Mouse (Mus musculus) left cerebral cortex, adult 2 months (tissue): ENCODE measurements around the gene Zbtb25. TPM values are rescaled to one million over a fixed set of nuclear protein-coding genes. Genes with fewer than 3 reads are reported as not detected.
A peak's percentile ranks its signal among the peaks of the same experiment; 100 is the strongest.

Source experiments
- DNase-seq, 2 experiments: peaks; one replicate each; pipeline ENCODE4 v3.0.0; 2021 to 2022; ENCODE audit warnings: low spot score in 2 of 2, mixed read lengths in 1 of 2; ENCODE audit errors: extremely low spot score in 1 of 2
- H3K27ac ChIP-seq: fragments of 200-600 bp; 2 replicates; pipeline ENCODE4 v1.8.1; 2022
- H3K4me3 ChIP-seq: fragments of 200-600 bp; 2 replicates; pipeline ENCODE4 v1.8.1; 2022
- CTCF ChIP-seq: fragments of 200-600 bp; IDR thresholded peaks from 2 replicates; pipeline ENCODE4 v1.8.1; 2022; ENCODE audit warnings: antibody characterized with exemption, mild to moderate bottlenecking, moderate library complexity
- intact Hi-C: fragments of 180-260 bp; cut with DNase I; formaldehyde crosslinking; loops from one replicate; pipeline ENCODE4 v1.15.1; 2025
- total RNA-seq, 2 experiments: library from RNA; stranded (reverse); gene quantifications; 2 replicates each; pipeline ENCODE4 v1.2.3; 2021

Zbtb25 gene
- total RNA-seq, 2 experiments from 2014 or later: 17.6 to 19.9 TPM

DNA sequence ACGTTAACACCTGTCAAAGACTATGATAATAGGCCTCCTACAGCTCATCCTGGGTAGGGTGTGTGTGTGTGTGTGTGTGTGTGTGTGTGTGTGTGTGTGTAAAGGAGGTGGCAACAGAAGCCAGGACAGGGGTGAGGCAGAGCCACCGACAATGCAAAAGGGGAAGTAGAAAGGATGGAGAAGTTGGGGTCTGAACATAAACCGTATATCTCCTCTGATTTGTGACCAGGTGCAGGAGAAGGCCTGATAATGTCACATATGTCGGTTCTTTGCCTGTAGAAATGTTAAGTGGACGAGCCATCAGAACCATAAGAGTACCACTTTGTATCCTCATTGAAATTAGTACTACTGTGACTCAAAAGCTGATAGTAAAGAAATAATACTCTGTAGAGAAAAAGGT, 35.7 kb downstream of the Zbtb25 start:
- no peak for DNase-seq
- H3K4me3 ChIP-seq: no peak overlapping the region
- no peak for TF ChIP-seq CTCF
- intact Hi-C loops: no loop called here
- no peak overlapping the region for H3K27ac ChIP-seq

DNA sequence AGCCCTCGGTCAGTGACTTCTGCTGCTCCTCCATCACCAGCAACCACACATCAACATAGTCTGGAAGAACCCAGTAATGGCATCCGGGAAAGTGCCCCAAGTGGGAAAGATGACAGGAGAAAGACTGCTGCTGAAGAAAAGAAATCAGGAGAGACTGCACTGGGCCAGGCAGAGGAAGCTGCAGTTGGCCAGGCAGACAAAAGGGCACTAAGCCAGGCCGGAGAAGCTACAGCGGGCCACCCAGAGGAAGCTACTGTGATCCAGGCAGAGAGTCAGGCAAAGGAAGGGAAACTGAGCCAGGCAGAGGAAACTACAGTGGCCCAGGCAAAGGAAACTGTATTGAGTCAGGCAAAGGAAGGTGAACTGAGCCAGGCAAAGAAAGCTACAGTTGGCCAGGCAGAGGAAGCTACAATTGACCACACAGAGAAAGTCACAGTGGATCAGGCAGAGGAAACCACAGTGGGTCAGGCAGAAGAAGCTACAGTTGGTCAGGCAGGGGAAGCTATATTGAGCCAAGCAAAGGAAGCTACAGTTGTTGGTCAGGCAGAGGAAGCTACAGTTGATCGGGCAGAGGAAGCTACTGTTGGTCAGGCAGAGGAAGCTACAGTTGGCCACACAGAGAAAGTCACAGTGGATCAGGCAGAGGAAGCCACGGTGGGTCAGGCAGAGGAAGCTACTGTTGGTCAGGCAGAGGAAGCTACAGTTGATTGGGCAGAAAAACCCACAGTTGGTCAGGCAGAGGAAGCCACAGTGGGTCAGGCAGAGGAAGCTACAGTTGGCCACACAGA, 40.6 kb downstream of the Zbtb25 start:
- DNase-seq: no peak
- intact Hi-C loops: loop anchor here (5.0 kb wide), 1 partner anchor 46 kb away; no protein-coding TSS in a partner anchor
- H3K4me3 ChIP-seq: no peak overlapping the region
- TF ChIP-seq CTCF: no peak
- H3K27ac ChIP-seq: no peak overlapping the region

DNA sequence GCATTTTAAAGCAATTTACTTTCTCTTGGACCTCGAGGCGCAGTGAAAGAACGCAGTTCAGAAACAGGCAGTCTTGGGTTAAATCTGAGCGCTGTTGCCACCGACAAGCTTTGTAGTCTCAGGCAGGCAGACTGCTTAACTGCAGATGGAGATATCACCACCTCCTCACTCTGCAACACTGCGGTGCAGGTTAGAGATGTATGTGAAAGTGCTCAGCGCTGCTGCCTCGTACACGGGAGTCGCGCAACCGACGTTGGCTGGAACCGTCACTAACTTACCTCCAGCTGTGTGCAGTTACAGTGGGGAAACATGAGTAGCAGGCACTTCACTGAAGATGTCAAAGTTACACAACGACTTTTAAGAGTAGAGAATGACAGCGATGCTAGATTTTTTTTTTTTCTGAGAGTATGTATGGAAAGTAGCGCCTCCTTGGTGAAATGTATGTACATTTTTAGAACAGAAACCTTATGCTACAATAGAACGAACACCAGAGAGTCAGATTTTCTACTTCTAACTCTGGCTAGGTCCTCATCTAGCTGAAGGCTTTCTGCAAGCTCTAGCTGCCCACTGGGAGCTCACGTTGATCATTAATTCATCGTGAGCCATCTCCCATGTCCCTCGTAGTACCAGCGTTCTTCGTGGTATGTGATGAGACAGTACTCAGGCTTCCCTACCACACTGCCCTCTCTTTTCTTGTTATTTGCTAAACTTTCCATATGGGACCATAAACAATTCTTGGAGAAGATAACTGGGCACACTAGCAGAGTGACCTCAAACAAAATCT, 42.8 kb downstream of the Zbtb25 start:
- H3K4me3 ChIP-seq: peak overlapping the region; percentile 70
- peak overlapping the region; percentile 94 for H3K27ac ChIP-seq
- DNase-seq: peak; percentile 54
- no peak; the same call in 1 of the 2 replicates for TF ChIP-seq CTCF
- intact Hi-C loops: loop anchor here (5.0 kb wide), 1 partner anchor 44 kb away; no protein-coding TSS in a partner anchor

DNA sequence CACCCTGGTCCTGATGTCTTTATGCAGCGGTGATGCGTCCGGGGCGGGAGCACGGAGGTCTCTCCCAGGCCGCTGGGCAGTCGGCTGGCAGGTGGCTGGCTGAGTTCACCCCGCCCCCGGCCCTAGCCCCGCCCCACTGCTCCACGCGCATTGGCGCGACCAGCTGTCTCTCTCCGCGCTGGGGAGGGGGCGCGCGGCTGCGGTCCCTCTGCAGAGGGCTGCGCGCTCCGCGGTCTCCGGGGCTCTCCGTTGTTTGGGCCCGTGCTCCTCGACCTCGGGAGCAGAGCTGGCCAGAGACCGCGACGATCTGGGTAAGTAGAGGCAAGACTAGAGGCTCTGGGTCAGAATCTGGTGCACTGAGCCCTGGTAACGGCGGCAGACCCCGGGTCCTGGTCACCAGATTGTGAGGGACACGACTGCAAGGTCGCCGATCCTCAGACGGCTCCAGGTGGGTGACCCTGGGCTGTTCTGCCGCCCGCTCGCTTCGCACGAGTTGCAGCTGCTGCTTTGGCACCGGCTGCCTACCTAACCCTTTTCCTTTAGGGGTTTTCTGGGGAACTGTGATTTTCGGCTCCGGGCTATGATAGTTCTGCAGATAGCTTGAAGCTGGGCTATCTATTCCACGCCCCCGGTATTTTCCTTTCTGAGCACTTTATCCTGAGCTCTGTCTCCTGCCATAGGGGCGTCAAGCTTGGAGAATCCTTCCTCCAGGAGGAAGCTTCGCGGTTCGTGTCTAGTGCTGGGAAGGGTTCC, 44.5 kb downstream of the Zbtb25 start, which contains the start of gene Akap5:
TSS of gene Akap5 (plus strand) at position 213 of the 753 bp plus-strand sequence.
- intact Hi-C loops: loop anchor here (5.0 kb wide), 1 partner anchor 43 kb away; no protein-coding TSS in a partner anchor
- TF ChIP-seq CTCF: no peak
- DNase-seq: peak; percentile 78
- Histone ChIP-seq H3K4me3 (peak within 1 kb of the TSS; percentile 70), H3K27ac (peak within 1 kb of the TSS; percentile 94)

DNA sequence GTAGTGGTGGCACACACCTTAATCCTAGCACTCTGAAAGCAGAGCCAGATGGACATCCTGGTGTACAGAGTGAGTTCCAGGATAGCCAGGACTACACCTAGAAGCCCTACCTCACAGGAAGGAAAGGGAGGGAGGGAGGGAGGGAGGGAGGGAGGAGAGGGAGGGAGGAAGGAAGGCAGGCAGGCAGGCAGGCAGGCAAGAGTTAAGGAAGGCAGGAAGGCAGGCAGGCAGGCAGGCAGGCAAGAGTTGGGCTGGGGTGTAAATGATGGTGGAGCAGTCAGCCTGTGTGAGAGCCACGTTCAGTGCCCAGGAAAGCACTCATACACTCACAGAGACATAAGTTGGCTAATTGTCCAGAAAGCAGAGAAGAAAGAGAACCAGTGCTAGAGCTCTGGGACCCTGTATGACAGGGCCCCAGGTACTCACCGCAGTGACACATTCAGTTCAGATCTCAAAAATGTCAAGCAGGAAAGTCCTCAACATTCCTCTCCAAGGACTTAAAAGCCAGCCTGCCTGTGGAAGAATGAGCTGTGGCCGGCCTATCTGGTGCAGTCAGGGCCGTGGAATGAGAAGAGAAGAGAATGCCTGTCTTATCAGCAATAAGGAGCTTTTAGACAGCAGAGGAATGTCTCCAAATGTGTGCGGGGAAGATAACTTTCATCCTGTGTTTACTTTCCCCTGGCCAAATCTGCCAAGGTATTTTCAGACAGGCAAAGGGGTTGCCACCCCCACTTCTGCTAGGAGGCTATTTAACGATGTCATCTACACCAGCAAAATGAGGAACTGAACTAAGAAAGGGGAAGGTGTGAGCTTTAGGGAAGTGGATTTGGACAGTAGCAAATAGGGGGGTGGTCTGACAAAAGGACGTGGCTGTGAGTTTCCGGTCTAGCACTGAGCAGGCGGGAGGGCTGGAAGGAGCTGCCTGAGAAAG, 50.9 kb downstream of the Zbtb25 start:
- DNase-seq: no peak
- Histone ChIP-seq H3K4me3 (no peak overlapping the region), H3K27ac (peak overlapping the region; percentile 55)
- intact Hi-C loops: no loop called here
- TF ChIP-seq CTCF: no peak

DNA sequence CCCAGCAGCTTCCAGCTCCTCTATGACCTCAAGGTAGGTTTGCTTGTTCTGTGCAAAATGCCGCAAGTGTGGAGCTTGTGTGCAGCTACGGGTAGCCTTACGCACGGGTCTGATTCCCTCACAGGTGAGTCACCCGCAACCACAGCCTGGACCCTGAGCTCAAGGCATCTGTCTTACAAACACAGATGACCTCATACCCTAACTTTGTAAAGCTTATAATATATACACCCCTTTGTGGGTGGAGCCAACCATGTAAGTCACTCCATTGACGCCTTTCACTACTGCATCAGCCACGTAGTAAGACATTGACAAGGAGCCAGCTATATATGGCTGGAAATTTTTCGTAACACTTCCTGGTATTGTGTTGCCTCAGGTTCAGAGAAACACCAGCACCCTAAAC, 57.5 kb downstream of the Zbtb25 start:
- no peak overlapping the region for H3K27ac ChIP-seq
- no peak for DNase-seq
- H3K4me3 ChIP-seq: no peak overlapping the region
- intact Hi-C loops: no loop called here
- TF ChIP-seq CTCF: no peak

DNA sequence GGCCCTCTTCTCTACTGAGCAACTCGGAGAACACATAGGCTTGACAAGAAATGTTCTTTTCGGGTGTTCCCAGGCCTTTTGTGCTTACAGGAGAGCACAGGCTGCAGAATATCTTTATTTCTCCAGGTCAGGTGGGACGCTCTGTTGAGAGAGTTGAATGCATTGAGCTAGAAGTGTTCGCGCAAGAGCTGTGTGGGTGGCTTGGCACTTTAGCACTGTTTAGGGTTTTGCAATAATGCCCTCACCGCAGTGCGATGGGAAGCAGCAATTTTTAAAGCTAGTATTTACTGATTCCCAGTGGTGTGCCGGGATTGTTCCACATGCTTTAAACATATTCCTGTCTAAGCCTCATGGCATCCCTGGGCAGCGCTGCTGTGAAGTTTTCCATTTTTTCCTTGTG, 58.2 kb downstream of the Zbtb25 start:
- no peak for DNase-seq
- intact Hi-C loops: no loop called here
- no peak overlapping the region for H3K27ac ChIP-seq
- no peak for TF ChIP-seq CTCF
- no peak overlapping the region for H3K4me3 ChIP-seq

DNA sequence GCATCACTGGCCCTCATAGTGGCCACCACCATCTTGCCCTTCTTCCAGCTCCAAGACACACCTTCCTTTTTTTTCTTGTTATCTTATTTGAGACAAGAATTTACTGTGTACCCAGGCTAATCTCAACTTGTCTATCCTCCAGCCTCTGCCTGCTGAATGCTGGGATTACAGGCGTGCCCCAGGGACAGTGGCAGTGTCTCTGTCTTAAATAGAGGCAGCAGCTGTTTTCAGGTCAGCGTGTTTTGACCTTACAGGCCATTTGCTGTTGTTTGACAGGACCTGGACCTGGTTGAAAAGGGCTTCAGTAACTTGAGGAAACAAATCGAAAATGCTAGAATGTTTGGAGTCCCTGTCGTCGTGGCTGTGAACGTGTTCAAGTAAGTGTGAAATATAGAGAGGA, 58.8 kb downstream of the Zbtb25 start:
- intact Hi-C loops: no loop called here
- no peak overlapping the region for H3K4me3 ChIP-seq
- no peak for TF ChIP-seq CTCF
- no peak overlapping the region for H3K27ac ChIP-seq
- DNase-seq: no peak

DNA sequence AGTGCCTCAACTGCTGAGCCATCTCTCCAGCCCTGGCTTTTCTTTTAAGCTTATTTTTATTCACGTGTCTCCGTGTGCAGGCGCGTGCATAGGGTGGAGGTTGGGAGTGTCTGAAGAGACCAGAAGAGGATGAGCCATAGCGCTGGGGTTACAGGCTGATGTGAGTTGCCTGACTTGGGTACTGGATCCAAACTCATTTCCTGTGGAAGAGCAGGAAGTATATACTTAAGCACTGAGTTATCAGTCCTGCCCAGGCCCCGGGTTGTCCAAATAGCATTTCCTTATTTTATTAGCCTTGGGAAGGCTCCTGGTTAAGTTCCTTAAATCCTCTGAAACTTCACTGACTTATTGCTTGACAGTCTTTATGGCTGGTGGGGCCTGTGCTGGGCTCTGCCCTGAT, 59.4 kb downstream of the Zbtb25 start:
- Histone ChIP-seq H3K4me3 (no peak overlapping the region), H3K27ac (no peak overlapping the region)
- TF ChIP-seq CTCF: no peak
- no peak for DNase-seq
- intact Hi-C loops: no loop called here

DNA sequence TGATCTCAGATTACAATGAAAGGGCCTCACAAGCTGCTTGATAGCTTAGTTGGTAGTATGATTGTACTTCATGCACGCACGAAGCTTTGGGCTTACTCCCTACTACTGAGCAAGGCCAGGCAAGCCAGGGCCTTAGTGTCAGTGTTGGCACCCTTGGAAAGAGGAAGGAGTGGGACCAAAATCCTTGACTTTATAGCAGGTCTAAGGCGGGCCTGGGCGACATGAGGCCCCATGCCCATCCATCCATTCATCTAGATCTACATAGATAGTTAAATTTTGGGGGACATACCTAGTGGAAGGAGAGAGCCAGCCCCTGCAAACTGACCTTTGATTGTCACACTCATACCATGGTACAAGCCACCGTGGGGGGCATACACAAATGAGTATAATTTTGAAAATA, 61.0 kb downstream of the Zbtb25 start:
- Histone ChIP-seq H3K27ac (peak overlapping the region; percentile 63), H3K4me3 (no peak overlapping the region)
- intact Hi-C loops: no loop called here
- TF ChIP-seq CTCF: no peak
- no peak for DNase-seq

DNA sequence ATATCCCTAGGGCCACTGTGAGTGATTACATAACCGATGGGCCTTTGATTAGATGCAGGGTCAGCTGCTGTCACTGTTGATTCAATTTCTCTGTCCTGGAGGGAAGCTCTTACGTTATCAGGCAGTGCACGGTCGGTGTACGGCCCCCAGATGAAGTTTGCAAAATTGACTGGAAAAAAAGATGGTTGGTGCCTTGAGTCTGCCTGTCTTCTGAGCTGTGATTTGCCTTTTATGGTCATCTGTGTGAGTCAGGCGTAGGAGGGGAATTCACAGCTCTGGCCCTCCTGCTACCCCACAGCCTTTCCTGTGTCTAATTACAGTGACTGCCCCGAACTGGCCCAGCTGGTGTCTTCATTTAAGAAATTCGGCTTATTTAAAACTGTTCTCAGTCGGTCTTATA, 61.4 kb downstream of the Zbtb25 start:
- DNase-seq: peak; percentile 41 to 46
- TF ChIP-seq CTCF: no peak
- Histone ChIP-seq H3K27ac (peak overlapping the region; percentile 68; the same call in 1 of the 2 replicates), H3K4me3 (no peak overlapping the region)
- intact Hi-C loops: no loop called here
